Mouse (Mus musculus) limb, embryonic 10.5 days (tissue): ENCODE measurements around the gene Ptafr. TPM values are rescaled to one million over a fixed set of nuclear protein-coding genes. Genes with fewer than 3 reads are reported as not detected.
A peak's percentile ranks its signal among the peaks of the same experiment; 100 is the strongest.
"Not testable (repeated sequence)": the region's sequence is repeated elsewhere in the genome, so short reads cannot be mapped to it uniquely, and the experiment has no call there.

Experiments
- DNase-seq: peaks from one replicate; pipeline ENCODE4 v3.0.0-alpha.2; 2017; ENCODE audit warnings: low spot score
- H3K27ac ChIP-seq: fragments of 300-500 bp; sonication (generic); 2 replicates; pipeline ENCODE4 v1.5.1; 2016; ENCODE audit warnings: mild to moderate bottlenecking
- H3K27me3 ChIP-seq: fragments of 300-500 bp; sonication (generic); 2 replicates; pipeline ENCODE4 v1.6.1; 2016; ENCODE audit warnings: low read depth, mild to moderate bottlenecking; ENCODE audit not compliant: poor library complexity, severe bottlenecking
- H3K36me3 ChIP-seq: fragments of 300-500 bp; sonication (generic); 2 replicates; pipeline ENCODE4 v1.6.1; 2016; ENCODE audit warnings: mild to moderate bottlenecking, moderate library complexity
- H3K4me1 ChIP-seq: fragments of 300-500 bp; sonication (generic); 2 replicates; pipeline ENCODE4 v1.6.1; 2016
- H3K4me3 ChIP-seq: fragments of 300-500 bp; sonication (generic); 2 replicates; pipeline ENCODE4 v1.5.1; 2016; ENCODE audit warnings: mild to moderate bottlenecking, moderate library complexity
- H3K9me3 ChIP-seq: fragments of 300-500 bp; sonication (generic); replicated peaks from 2 replicates; pipeline ENCODE4 v1.6.1; 2016; ENCODE audit warnings: mild to moderate bottlenecking
- WGBS: fragments of 180-500 bp; shearing (Covaris S2); methylation state at CpG from one replicate; pipeline ENCODE4 v1.1.7; 2016; 5-methylcytosine and 5-hydroxymethylcytosine counted together
- polyA plus RNA-seq: library from polyadenylated mRNA; unstranded; fragments of >200 nt; fragmentation: Nextera tagmentation; extraction: Ambion mirVana; gene quantifications from 2 replicates; pipeline ENCODE4 v1.2.1, GENCODE M21; 2016

Gene Ptafr
- polyA plus RNA-seq, 1 experiment from 2014 or later = 0.25 TPM

DNA sequence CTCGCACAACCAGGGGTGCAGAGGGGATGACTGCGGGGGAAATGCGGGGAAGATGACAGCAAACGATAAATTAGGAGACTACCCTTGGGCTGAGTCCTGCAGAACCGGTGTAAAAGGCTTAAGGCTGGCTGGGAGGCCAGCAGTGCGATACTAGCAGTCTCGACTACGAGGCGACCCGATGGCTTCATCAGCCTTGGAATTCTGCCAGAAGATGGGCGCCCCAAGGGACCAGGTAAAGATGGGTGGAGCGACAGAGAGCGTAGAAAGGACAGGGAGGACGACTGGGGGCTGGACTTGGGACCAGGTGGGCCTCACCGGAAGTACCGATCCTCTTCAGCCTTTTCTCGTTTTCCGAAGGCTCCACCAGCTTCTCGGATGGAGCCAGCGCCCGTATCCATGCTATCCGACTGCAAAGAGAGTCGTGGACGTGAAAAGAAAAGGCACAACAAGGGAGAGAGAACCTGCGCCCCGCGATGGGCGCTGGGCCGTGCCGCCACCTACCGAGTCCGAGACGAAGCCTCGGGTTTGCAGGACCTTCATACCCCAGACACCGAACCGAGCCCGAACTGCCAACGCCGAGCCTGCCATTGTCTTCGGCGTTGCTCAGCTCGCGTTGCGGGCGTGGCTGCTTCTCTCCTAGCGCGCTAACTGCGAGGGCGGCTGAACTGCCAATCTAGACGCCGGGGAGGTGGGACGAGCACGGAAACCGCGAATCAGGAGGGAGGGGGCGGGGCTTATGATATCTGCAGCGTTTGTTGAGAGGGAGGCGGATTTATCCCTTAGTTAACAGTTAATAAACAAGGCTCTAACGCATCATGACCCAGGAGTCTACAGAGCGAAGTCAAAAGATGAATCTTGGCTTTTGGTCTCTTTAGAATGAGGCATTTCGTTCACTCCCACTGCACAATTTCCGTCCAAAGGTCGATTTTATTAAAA is 30.6 kb upstream of the Ptafr start, which contains the start of gene Atpif1:
Gene Atpif1, minus strand, starts transcription at position 679 of the 936 bp plus-strand sequence.
- peak within 1 kb of the TSS; percentile 87 for H3K4me3 ChIP-seq
- peaks cover 47% of the 10 kb centered on the region for H3K36me3 ChIP-seq
- H3K9me3 ChIP-seq = no peaks in the 10 kb centered on the region
- H3K27me3 ChIP-seq = no peaks in the 10 kb centered on the region
- DNase-seq = peak; percentile 91
- under 1% methylated on average over 63 of the region's 63 CpGs for WGBS
- H3K4me1 ChIP-seq = peaks cover 33% of the 10 kb centered on the region
- peak within 1 kb of the TSS; percentile 97 for H3K27ac ChIP-seq

DNA sequence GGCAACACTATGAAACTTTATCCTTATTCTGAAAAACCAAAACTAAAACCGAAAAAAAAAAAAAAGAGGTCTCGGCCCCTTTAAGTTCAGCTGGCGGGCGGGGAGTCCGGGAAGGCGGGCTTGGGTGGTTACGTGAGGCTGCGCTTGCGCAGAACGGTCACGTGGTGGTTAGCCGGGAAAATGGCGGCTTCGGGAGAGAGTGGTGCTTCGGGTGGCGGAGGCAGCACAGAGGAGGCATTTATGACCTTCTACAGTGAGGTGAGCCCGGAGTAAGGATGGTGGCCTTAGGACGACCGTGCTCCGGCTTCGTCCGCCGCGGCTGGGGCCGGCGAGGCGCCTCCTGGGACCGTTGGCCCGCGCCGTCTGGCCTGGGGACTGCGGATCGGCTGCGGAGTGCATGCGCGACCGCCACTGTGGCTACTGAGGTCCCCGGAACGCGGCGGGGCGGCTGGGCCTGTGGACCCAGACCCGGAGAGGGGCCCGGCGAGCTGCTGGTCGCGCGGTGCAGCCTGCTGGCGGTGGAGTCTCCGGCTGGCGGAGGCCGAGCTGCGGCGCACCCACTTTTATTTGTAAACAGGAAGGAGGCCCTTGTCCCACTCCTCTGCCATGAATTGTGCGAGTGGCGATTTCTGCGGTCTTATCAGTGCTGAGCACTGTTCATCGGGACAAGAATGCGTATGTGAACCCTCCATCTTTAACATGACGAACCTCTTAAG is 28.3 kb upstream of the Ptafr start, which contains the start of gene Dnajc8:
Gene Dnajc8, plus strand, starts transcription at position 145 of the 716 bp plus-strand sequence.
- Histone ChIP-seq H3K9me3 (no peaks in the 10 kb centered on the region), H3K27ac (peak within 1 kb of the TSS; percentile 94), H3K4me3 (peak within 1 kb of the TSS; percentile 99), H3K36me3 (peaks cover 49% of the 10 kb centered on the region), H3K4me1 (peaks cover 33% of the 10 kb centered on the region), H3K27me3 (no peaks in the 10 kb centered on the region)
- DNase-seq = peak; percentile 97
- under 1% methylated on average over 60 of the region's 60 CpGs for WGBS

DNA sequence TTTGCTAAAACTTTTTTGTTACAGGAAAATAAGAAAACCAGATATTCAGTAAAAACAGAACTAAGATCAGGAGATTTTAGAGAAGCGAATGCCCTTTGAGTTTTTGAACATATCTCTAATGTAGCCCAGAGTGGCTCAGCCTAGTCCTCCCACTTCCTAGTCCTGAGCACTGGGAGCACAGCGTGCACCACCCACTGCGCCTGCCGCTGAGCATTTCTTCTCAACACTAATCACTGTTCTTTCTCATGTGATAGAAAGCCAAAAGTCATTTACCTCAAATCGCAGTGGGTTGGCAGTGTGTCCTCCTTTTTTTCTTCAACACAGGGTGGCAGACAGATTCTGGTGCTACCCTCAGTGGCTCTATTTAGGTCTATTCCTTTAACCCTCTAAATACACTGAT is 24.4 kb upstream of the Ptafr start:
- Histone ChIP-seq H3K9me3 (no peaks in the 10 kb centered on the region), H3K27ac (no peak overlapping the region), H3K27me3 (no peaks in the 10 kb centered on the region), H3K4me3 (no peak overlapping the region), H3K36me3 (peaks cover 75% of the 10 kb centered on the region), H3K4me1 (peaks cover 14% of the 10 kb centered on the region)
- no peak for DNase-seq
- WGBS = 98% methylated on average over 5 of the region's 5 CpGs

DNA sequence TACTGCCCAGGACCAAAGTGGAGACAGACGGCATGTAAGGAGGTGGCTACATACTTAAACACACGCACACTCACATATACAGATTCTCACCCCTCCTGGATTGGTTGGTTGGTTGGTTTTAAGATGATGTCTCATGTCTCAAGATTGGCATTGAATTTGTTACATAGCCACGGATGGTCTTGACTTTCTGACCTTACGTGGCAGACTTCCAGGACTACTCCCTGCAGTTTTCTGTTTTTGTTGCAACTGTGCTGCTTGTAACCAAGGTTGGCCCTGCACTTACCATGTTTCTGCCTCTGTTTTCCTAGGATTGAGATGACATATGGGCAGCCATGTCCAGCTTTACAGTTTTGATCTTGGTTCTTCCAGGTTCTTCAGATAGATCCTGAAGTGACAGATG is 22.5 kb upstream of the Ptafr start:
- Histone ChIP-seq H3K27me3 (no peaks in the 10 kb centered on the region), H3K27ac (no peak overlapping the region), H3K36me3 (peaks cover 93% of the 10 kb centered on the region), H3K9me3 (no peaks in the 10 kb centered on the region), H3K4me3 (no peak overlapping the region), H3K4me1 (peaks cover 10% of the 10 kb centered on the region)
- 92% methylated on average over 4 of the region's 4 CpGs for WGBS
- DNase-seq = no peak

DNA sequence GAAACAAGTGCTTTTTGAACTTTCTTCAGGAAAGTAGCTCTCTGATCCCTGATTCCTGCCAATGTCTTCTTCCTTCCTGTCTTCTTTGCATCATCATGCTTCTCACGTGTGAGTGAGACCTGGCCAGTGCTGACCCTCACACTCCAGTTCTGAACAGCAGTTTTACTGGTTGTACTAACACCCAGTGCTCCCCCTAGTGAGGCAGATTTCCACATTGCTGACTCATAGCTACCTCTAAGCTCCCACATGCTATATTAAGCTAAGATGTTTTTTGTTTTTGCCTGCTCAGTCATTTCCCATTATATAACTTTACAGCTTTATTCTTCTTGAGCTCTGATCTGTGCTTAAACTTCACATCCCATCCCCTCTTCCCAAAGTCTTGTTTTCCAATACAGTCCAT is 21.1 kb upstream of the Ptafr start:
- 67% methylated on average over 1 of the region's 1 CpGs for WGBS
- no peaks in the 10 kb centered on the region for H3K27me3 ChIP-seq
- no peaks in the 10 kb centered on the region for H3K9me3 ChIP-seq
- DNase-seq = no peak
- H3K27ac ChIP-seq = no peak overlapping the region
- H3K4me3 ChIP-seq = no peak overlapping the region
- peaks cover 98% of the 10 kb centered on the region for H3K36me3 ChIP-seq
- H3K4me1 ChIP-seq = no peaks in the 10 kb centered on the region

DNA sequence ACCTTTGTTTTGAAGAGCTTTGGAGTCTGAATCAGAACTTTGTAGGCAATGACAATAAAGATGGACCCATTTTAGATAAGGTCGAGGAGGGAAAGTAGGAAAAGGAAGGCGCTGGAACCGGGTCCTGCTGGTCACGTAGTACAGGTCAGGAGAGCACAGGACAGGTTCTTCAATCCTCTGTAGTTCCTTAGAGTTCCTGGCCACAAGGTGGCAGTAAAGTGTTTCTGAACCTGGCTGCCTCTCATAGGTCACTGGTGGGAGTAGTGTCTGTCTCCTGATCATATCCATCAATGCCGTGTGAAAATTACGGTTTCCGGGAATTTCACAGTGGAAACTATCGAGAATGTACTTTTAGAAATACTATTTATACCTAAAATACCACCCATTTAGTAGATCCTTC is 18.0 kb upstream of the Ptafr start:
- H3K27ac ChIP-seq = no peak overlapping the region
- peak; percentile 61 for DNase-seq
- H3K4me1 ChIP-seq = no peaks in the 10 kb centered on the region
- WGBS = 50% methylated on average over 8 of the region's 8 CpGs
- peaks cover 99% of the 10 kb centered on the region for H3K36me3 ChIP-seq
- no peak overlapping the region for H3K4me3 ChIP-seq
- no peaks in the 10 kb centered on the region for H3K9me3 ChIP-seq
- no peaks in the 10 kb centered on the region for H3K27me3 ChIP-seq

DNA sequence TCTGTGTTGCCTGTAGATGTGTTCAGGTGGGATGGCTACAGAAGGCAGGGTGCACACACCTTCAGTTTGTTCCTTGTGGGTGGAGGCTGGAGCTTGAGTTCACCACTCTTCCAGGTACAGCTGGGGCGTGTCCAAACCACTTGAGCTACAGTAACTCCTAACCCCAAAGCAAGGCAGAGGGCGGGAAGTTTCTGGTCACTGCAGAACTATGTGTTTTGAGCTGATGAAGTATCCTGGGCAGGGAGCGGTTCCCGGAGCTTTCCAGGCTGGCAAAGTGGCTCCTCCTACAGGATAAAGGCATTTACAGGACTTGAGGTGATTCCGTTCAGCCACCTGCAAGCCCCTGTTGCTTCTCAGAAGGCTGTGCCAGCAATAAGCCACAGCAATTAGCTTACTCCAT is 9.6 kb upstream of the Ptafr start:
- 78% methylated on average over 5 of the region's 5 CpGs for whole genome bisulfite sequencing
- no peaks in the 10 kb centered on the region for H3K27me3 ChIP-seq
- no peaks in the 10 kb centered on the region for H3K4me1 ChIP-seq
- no peaks in the 10 kb centered on the region for H3K9me3 ChIP-seq
- H3K36me3 ChIP-seq = peaks cover 59% of the 10 kb centered on the region
- DNase-seq = no peak
- H3K4me3 ChIP-seq = no peak overlapping the region
- no peak overlapping the region for H3K27ac ChIP-seq

DNA sequence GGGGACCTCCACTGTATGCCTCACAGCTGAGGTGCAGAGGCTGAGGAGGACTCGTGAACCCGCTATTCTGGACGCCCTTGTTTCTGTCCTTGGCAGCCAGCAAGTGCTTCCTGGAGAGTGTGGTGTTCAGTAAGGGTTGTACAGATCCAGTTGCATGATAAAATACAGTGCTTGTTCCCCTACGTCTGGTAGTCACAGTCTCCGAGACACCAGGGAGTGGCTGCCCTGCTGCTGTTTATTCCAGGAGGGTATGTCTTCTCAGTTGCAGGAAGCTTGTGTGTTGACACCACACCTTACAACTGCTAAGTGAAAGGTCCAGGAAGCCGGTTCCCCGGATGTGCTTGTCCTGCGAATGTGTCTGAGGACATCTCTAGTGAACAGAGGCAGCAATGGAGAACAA is 9.2 kb upstream of the Ptafr start:
- no peaks in the 10 kb centered on the region for H3K27me3 ChIP-seq
- no peak overlapping the region for H3K4me3 ChIP-seq
- no peaks in the 10 kb centered on the region for H3K4me1 ChIP-seq
- H3K36me3 ChIP-seq = peaks cover 54% of the 10 kb centered on the region
- no peak for DNase-seq
- H3K27ac ChIP-seq = no peak overlapping the region
- H3K9me3 ChIP-seq = no peaks in the 10 kb centered on the region
- WGBS = 82% methylated on average over 8 of the region's 8 CpGs

DNA sequence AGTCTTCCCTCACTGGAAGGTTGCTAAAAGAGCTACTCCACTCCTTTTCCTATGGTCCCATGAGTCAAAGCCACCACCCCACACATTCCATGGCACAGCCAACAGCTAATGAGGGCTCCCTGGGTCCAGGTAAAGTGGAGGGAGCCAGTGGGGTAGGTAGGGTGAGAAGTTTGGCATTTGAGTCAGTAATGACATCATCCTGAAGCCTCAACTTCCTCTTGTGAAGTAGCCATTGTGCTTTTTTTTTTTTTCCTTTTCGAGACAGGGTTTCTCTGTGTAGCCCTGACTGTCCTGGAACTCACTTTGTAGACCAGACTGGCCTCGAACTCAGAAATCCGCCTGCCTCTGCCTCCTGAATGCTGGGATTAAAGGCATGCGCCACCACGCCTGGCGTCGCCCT is 8.3 kb upstream of the Ptafr start:
- 90% methylated on average over 7 of the region's 7 CpGs for WGBS
- H3K4me3 ChIP-seq, H3K27me3 ChIP-seq, H3K9me3 ChIP-seq, H3K4me1 ChIP-seq, DNase-seq, H3K27ac ChIP-seq: not testable (repeated sequence)
- peaks cover 46% of the 10 kb centered on the region for H3K36me3 ChIP-seq

DNA sequence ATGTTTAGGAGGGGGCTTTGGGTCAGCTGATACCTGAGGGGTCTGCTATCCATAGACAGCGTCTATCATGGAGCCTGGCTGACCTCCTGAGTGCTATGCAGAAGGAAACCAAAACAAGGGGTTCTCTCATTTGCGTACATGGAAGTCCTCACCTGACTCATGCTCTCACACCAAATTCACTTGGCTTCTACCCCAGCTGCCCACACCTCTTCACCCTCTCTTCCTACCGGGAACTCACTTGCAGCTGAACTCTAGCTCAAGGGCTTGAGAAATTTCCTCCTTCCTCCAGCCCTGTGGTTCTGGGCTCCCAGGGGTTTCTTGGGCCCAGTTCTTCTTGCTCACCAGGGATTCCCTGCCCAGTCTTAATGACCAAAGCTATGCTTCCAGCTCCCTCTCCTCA is 606 bp upstream of the Ptafr start:
- Histone ChIP-seq H3K4me1 (peaks cover 7% of the 10 kb centered on the region; the same call in 1 of the 2 replicates), H3K27me3 (no peaks in the 10 kb centered on the region), H3K4me3 (no peak overlapping the region), H3K36me3 (no peaks in the 10 kb centered on the region), H3K9me3 (no peaks in the 10 kb centered on the region), H3K27ac (no peak overlapping the region)
- 84% methylated on average over 3 of the region's 3 CpGs for WGBS
- no peak for DNase-seq

DNA sequence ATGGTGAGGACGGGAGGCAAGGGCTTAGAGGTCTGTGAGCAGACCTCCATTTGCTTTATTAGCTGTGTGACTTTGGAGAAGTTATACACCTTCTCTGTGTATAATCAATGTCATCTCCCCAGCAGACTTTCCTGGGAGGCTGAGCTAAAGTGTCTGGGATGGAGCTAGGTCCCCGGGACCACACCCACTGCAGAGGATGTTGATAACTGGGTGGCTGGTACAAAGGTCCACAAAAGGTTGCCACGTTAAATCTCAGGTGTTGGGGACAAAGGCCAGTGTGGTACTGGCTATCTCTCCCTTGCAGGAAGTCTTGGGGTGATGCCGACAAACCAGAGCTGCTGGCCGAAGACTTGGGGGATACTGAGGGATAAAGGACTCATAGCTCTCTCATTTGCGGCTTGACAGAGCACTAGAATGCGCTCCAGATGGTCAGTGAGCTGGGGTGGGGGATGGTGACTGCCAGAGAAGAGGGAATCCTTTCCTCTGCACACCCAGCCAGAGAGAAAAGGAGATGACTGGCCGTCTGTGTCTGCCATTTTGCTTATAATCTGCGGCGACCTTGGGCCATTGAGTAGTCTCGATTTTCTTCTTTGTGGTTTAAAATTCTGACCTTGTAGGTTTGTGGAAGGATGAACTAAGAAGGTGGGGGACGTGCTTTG is 1.4 kb downstream of the Ptafr start:
- 84% methylated on average over 12 of the region's 12 CpGs for WGBS
- H3K36me3 ChIP-seq = no peaks in the 10 kb centered on the region
- H3K4me3 ChIP-seq = no peak overlapping the region
- peaks cover 7% of the 10 kb centered on the region; the same call in 1 of the 2 replicates for H3K4me1 ChIP-seq
- DNase-seq = no peak
- no peak overlapping the region for H3K27ac ChIP-seq
- no peaks in the 10 kb centered on the region for H3K9me3 ChIP-seq
- H3K27me3 ChIP-seq = no peaks in the 10 kb centered on the region

DNA sequence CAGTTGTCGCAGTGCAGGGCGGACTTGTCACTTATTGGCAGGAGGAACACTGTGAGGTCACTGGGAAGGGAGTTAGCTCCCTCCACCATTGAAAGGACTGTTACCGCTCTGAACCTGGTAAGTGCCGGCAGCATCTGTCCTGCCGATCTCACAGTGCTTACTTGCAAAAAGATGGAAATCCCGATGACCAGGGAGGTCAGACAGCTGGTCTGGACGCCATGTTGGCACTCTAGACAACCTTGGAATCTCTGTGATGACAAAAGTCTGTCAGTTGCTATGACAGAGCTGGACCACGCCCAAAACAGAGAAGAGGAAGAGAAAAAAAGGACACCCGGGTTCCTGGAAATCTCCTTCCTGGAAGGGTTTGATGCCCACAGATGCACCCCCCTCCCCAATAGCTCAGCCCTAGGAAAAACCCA is 3.5 kb downstream of the Ptafr start:
- WGBS = 79% methylated on average over 9 of the region's 9 CpGs
- no peak for DNase-seq
- Histone ChIP-seq H3K27ac (no peak overlapping the region), H3K4me3 (no peak overlapping the region), H3K9me3 (no peaks in the 10 kb centered on the region), H3K27me3 (no peaks in the 10 kb centered on the region), H3K4me1 (peaks cover 14% of the 10 kb centered on the region), H3K36me3 (no peaks in the 10 kb centered on the region)

DNA sequence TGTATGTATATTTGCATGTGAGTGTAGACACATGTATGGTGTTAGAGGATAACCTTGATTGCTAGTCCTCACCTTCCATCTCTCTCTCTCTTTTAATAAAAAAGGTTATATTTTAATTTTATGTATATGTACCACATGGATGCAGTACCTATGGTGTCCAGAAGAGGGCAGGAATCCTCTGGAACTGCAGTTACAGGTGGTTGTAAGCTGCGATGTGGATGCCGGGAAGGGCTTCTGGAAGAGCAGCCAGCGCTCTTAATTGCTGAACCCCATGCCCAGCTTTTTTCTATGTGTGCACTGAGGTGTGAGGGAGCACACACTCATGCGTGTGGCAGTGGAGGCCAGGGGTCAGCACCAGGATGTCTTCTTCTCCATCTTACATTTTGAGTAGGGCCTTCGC is 5.2 kb downstream of the Ptafr start:
- no peaks in the 10 kb centered on the region for H3K36me3 ChIP-seq
- no peaks in the 10 kb centered on the region for H3K9me3 ChIP-seq
- H3K4me1 ChIP-seq = peaks cover 13% of the 10 kb centered on the region
- no peaks in the 10 kb centered on the region for H3K27me3 ChIP-seq
- 94% methylated on average over 5 of the region's 5 CpGs for WGBS
- H3K4me3 ChIP-seq = no peak overlapping the region
- DNase-seq = no peak
- H3K27ac ChIP-seq = no peak overlapping the region
